Mouse (Mus musculus): ENCODE measurements around the gene Fbxo34.

GRCm38 (mm10) chr14:47432987-47433386 lies 17.2 kb upstream of the Fbxo34 start:
- TF ChIP-seq EP300 (optimal IDR thresholded peaks at IDR 0.05) (no peak), CTCF (IDR thresholded peaks at IDR 0.05; ENCODE audit: low read depth) (peak; percentile 50)
